Mouse (Mus musculus) limb, embryonic 11.5 days (tissue): ENCODE data around the gene Fam184a. TPM values are rescaled to one million over a fixed set of nuclear protein-coding genes. Genes with fewer than 3 reads are reported as not detected.
A peak's percentile ranks its signal among the peaks of the same experiment; 100 is the strongest.

Experiments used
- ATAC-seq: fragments of 200-750 bp; cut with Nextera tagmentation; 2 replicates; pipeline ENCODE4 v1.8.0; 2017; ENCODE audit warnings: low read depth; ENCODE audit not compliant: insufficient number of reproducible peaks, low FRiP score, low TSS enrichment
- DNase-seq: peaks from one replicate; pipeline ENCODE4 v3.0.0-alpha.2; 2015; ENCODE audit warnings: low spot score
- H3K27ac ChIP-seq: fragments of 300-500 bp; sonication (generic); replicated peaks from 2 replicates; pipeline ENCODE4 v1.5.1; 2014; ENCODE audit warnings: low read depth, mild to moderate bottlenecking, low read length
- H3K27me3 ChIP-seq: fragments of 300-500 bp; sonication (generic); 2 replicates; pipeline ENCODE4 v1.6.1; 2014; ENCODE audit warnings: mild to moderate bottlenecking, low read length, mixed read lengths; ENCODE audit not compliant: control insufficient read depth, insufficient read depth
- H3K36me3 ChIP-seq: fragments of 300-500 bp; sonication (generic); 2 replicates; pipeline ENCODE4 v1.6.1; 2014; ENCODE audit warnings: mild to moderate bottlenecking, low read length, moderate library complexity, mixed read lengths; ENCODE audit not compliant: control insufficient read depth, insufficient read depth
- H3K4me1 ChIP-seq: fragments of 300-500 bp; sonication (generic); 2 replicates; pipeline ENCODE4 v1.6.1; 2014; ENCODE audit warnings: low read length, mixed read lengths; ENCODE audit not compliant: control insufficient read depth, insufficient read depth
- H3K4me2 ChIP-seq: fragments of 300-500 bp; sonication (generic); 2 replicates; pipeline ENCODE4 v1.6.1; 2014; ENCODE audit warnings: low read depth, mild to moderate bottlenecking, moderate library complexity; ENCODE audit not compliant: severe bottlenecking
- H3K4me3 ChIP-seq: fragments of 300-500 bp; sonication (generic); 2 replicates; pipeline ENCODE4 v1.5.1; 2014; ENCODE audit warnings: low read depth, low read length
- H3K9ac ChIP-seq: fragments of 300-500 bp; sonication (generic); 2 replicates; pipeline ENCODE4 v1.6.1; 2014; ENCODE audit warnings: mild to moderate bottlenecking, low read length
- H3K9me3 ChIP-seq: fragments of 300-500 bp; sonication (generic); 2 replicates; pipeline ENCODE4 v1.6.1; 2016; ENCODE audit warnings: low read length; ENCODE audit not compliant: control insufficient read depth
- WGBS: fragments of 180-500 bp; shearing (Covaris S2); extraction: QIAGEN DNeasy Blood & Tissue Kit; methylation state at CpG from one replicate; pipeline ENCODE4 v1.1.7; 2014; 5-methylcytosine and 5-hydroxymethylcytosine counted together
- polyA plus RNA-seq: library from polyadenylated mRNA; unstranded; fragments of >200 nt; fragmentation: Nextera tagmentation; extraction: Ambion mirVana; gene quantifications from 2 replicates; pipeline ENCODE4 v1.2.1, GENCODE M21; 2014

The Fam184a gene
- polyA plus RNA-seq, 1 experiment from 2014 or later: 5.7 TPM

DNA sequence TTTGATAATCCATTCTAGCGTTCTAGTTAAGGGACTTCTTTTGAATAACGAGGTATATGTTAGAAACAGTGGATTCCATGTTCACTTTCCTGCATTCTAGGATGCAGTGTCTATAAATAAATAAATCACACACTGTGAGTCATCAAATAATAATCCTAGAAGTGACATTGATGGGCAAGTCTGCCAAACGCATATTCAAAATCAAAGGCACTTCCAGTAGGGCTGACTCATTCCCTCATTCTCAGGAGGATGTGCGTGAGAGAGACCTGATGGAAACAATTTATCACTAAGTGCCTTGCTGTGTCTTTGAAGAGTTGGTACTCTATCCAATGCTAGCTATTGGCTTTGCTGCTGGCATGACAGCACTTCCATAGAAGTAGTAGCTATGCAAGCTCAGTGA, 14.5 kb upstream of the Fam184a start:
- no peaks in the 10 kb centered on the region for H3K36me3 ChIP-seq
- no peaks in the 10 kb centered on the region for H3K27me3 ChIP-seq
- H3K27ac ChIP-seq: no peak overlapping the region
- H3K4me1 ChIP-seq: no peaks in the 10 kb centered on the region
- 75% methylated on average over 4 of the region's 4 CpGs for WGBS
- no peak overlapping the region for H3K9ac ChIP-seq
- ATAC-seq (no peak), DNase-seq (no peak)
- H3K9me3 ChIP-seq: no peaks in the 10 kb centered on the region
- no peak overlapping the region for H3K4me2 ChIP-seq
- H3K4me3 ChIP-seq: no peak overlapping the region

DNA sequence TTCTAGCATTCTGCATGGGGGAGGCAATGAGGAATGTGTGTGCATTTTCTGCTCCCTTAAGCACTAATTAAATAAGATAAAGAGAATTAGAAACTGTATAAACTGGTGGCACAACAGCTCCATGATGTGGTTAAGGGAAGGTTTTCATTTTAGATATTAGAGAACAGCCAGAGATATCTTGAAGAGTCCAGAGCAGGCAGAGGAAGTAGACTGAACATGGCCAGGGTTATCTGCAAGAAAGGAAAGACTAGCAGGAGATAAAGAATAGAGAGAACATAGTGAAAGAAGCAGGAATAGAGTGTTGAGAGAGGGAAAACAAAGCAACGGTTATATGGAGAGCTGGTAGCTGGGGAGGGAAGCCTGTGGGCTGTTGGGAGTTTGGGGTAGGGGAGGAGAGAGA, 1.8 kb upstream of the Fam184a start:
- DNase-seq: no peak
- H3K4me1 ChIP-seq: no peaks in the 10 kb centered on the region; the same call in 1 of the 2 replicates
- no peak for ATAC-seq
- no peak overlapping the region for H3K27ac ChIP-seq
- 81% methylated on average over 1 of the region's 1 CpGs for WGBS
- H3K36me3 ChIP-seq: no peaks in the 10 kb centered on the region
- H3K4me2 ChIP-seq: no peak overlapping the region
- H3K9ac ChIP-seq: no peak overlapping the region
- H3K4me3 ChIP-seq: no peak overlapping the region
- H3K27me3 ChIP-seq: no peaks in the 10 kb centered on the region
- no peaks in the 10 kb centered on the region for H3K9me3 ChIP-seq

DNA sequence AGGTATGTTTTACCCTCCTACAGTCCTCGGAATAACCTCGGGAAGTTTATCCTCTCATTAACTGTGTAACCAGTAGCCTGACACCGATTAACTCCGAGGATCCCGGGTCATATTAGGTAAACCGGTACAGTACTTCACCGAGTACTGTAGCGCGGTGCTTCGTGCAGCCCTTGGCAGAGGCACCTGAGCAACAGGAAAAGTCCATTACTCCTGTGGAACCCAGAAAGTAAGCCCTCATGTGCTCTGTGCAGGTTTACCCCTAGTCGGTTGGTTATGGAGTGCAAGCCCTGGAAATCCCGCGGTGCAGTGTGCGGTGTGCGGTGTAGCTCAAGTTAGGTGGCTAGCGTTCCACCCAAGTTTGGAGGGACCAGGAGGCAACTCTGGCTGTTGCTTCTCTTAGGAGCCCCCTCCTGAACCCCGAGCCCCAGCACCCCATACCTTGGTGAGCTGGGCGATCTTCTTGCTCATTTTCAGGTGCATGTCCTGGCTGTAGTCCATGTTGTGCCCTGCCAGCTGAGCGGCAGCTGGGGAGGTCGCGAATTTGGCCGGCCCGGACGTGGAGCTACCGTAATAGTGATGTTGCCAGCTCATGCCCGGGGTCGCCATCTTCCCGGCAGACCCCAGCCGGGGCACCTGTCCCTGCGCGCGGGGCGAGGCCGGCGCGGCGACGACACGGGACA, 508 bp downstream of the Fam184a start:
- ATAC-seq: peak; percentile 55; the same call in 1 of the 2 replicates
- peak overlapping the region; percentile 67 for H3K9ac ChIP-seq
- H3K4me1 ChIP-seq: no peaks in the 10 kb centered on the region; the same call in none of the 2 replicates
- H3K27ac ChIP-seq: no peak overlapping the region
- no peaks in the 10 kb centered on the region for H3K36me3 ChIP-seq
- H3K9me3 ChIP-seq: no peaks in the 10 kb centered on the region
- no peaks in the 10 kb centered on the region for H3K27me3 ChIP-seq
- peak overlapping the region; percentile 73 for H3K4me3 ChIP-seq
- peak; percentile 64 for DNase-seq
- WGBS: 12% methylated on average over 39 of the region's 39 CpGs
- peak overlapping the region; percentile 84 for H3K4me2 ChIP-seq

DNA sequence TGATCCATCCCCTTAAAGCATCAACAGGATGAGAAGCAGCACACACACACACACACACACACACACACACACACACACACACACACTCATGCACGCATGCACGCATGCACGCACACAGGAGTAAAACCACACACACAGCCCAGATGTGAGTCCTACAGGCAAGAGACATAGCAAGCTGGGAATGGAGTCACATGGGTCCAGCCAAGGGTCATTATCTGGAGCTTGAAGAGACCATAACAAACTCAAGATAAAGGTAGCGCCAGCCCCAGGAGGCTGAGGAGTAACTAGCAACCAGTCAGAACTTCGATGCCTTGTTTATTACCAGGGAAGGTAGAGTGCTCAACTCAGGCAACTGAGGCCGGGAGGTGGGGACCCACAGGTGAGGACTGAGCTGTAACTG, 4.9 kb downstream of the Fam184a start:
- Histone ChIP-seq H3K27me3 (no peaks in the 10 kb centered on the region), H3K4me3 (no peak overlapping the region), H3K9me3 (no peaks in the 10 kb centered on the region), H3K27ac (no peak overlapping the region), H3K36me3 (no peaks in the 10 kb centered on the region), H3K4me1 (no peaks in the 10 kb centered on the region; the same call in none of the 2 replicates), H3K9ac (no peak overlapping the region), H3K4me2 (no peak overlapping the region)
- no peak for ATAC-seq
- WGBS: 86% methylated on average over 6 of the region's 6 CpGs
- DNase-seq: no peak

DNA sequence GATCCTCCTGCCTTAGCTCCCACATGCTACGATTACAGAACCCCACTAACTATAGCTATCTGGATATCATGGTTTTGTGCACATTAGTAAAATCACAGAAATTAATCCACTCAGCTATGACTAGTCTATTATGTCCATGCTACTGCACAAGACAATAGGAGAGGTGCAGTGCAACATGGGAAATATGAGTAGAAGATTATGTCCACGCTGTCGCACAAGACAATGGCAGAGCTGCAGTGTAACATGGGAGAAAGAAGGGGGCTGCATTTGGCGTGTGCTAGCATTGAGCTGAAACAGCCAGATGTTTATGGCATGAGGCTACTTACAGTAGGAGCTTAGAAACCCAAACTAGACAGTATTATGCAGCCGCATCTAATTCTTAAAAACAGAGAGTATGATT, 8.0 kb downstream of the Fam184a start:
- Histone ChIP-seq H3K9ac (no peak overlapping the region), H3K36me3 (no peaks in the 10 kb centered on the region), H3K4me1 (no peaks in the 10 kb centered on the region; the same call in 1 of the 2 replicates), H3K9me3 (no peaks in the 10 kb centered on the region), H3K27ac (no peak overlapping the region), H3K27me3 (no peaks in the 10 kb centered on the region), H3K4me3 (no peak overlapping the region), H3K4me2 (no peak overlapping the region)
- no peak for ATAC-seq
- WGBS: 90% methylated on average over 5 of the region's 5 CpGs
- no peak for DNase-seq

DNA sequence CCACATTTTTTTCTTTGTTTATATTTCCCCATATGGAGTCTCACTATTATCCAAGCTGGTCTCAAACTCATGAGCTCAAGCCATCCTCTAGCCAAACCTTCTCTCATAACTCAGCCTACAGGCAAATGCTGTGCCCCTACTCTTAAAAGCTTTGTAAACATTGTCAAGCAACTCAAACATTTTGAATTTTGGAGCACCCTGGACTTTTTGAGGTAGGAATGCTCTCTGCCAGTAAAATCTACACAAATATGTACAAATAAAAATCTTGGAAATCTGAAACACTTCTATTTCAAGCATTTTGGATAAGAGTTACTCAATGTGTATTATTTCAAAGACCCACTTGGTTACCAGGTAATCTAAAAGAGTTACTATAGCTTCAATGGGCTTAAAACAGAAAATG, 10.9 kb downstream of the Fam184a start:
- no peaks in the 10 kb centered on the region for H3K27me3 ChIP-seq
- H3K4me2 ChIP-seq: no peak overlapping the region
- no peaks in the 10 kb centered on the region; the same call in 1 of the 2 replicates for H3K36me3 ChIP-seq
- H3K4me1 ChIP-seq: no peaks in the 10 kb centered on the region
- no peak overlapping the region for H3K27ac ChIP-seq
- H3K4me3 ChIP-seq: no peak overlapping the region
- H3K9me3 ChIP-seq: no peaks in the 10 kb centered on the region
- DNase-seq (no peak), ATAC-seq (no peak)
- H3K9ac ChIP-seq: no peak overlapping the region

DNA sequence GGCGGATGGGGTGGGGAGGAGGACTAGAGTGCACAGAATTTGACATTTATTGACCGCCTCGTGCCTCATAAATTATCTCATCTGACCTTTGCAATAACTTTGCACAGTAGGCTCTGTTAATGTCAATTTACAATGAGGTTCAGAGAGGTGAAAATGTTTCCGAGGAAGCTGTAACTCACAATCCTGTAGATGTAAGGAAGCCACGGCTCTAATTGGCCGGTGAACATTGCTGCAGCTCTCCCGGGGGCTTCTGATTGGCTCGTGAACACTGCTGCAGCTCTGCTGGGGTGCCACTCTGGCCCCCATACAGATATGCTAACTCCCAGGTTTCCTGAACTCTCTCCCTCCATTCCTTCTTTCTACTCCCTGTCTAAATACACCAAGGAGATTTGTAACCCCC, 12.1 kb downstream of the Fam184a start:
- no peak overlapping the region for H3K27ac ChIP-seq
- WGBS: 72% methylated on average over 8 of the region's 8 CpGs
- no peak overlapping the region for H3K4me3 ChIP-seq
- H3K4me2 ChIP-seq: no peak overlapping the region
- no peaks in the 10 kb centered on the region for H3K27me3 ChIP-seq
- ATAC-seq: no peak
- no peak overlapping the region for H3K9ac ChIP-seq
- no peaks in the 10 kb centered on the region; the same call in 1 of the 2 replicates for H3K36me3 ChIP-seq
- no peaks in the 10 kb centered on the region for H3K9me3 ChIP-seq
- DNase-seq: no peak
- no peaks in the 10 kb centered on the region for H3K4me1 ChIP-seq

DNA sequence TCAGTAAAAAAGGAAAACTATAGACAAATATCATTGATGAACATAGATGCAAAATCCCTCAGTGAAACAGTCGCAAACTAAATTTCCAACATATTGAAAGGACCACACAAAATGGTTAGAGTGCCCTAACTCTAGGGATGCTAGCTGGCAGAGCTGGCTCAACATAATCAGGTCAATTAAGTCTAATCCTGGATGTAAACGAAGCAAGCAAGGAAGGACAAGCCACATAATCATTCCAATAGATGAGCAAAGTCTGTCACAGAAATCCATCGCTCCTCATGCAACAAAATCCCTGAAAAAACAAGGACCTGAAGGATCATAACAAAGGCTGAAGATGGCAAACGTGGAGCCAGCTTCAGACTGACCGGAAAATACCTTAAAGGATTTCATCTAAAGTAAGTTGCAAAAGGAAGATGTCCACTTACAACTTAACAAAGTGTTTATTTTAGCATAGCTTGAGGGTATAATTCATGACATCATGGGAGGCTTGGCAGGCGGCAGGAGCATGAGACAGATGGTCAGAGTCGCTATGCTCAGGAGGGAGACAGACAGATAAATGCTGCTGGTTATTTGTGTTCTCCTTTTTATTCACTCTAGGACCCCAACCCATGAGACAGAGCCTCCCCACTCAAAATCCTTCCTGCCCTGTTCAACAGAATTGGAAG, 15.6 kb downstream of the Fam184a start:
- Histone ChIP-seq H3K27ac (no peak overlapping the region), H3K4me1 (no peaks in the 10 kb centered on the region), H3K9me3 (no peaks in the 10 kb centered on the region), H3K9ac (no peak overlapping the region), H3K27me3 (no peaks in the 10 kb centered on the region), H3K4me3 (no peak overlapping the region), H3K36me3 (no peaks in the 10 kb centered on the region; the same call in 1 of the 2 replicates), H3K4me2 (no peak overlapping the region)
- DNase-seq (no peak), ATAC-seq (no peak)
- WGBS: 80% methylated on average over 7 of the region's 7 CpGs
